Mouse (Mus musculus) brown adipose tissue, adult 24 weeks (tissue): Measurements from ENCODE around the gene Ptpre. TPM values are rescaled to one million over a fixed set of nuclear protein-coding genes. Genes with fewer than 3 reads are reported as not detected.
A peak's percentile ranks its signal among the peaks of the same experiment; 100 is the strongest.
"Not testable (repeated sequence)": the region's sequence is repeated elsewhere in the genome, so short reads cannot be mapped to it uniquely, and the experiment has no call there.

Experiments
- H3K27ac ChIP-seq: fragments of 200-500 bp; replicated peaks from 2 replicates; pipeline ENCODE4 v1.5.1; 2012; ENCODE audit warnings: low read depth, mild to moderate bottlenecking, low read length
- H3K4me1 ChIP-seq: fragments of 200-500 bp; 2 replicates; pipeline ENCODE4 v1.6.1; 2012; ENCODE audit warnings: low read length, mixed read lengths; ENCODE audit not compliant: control insufficient read depth, insufficient read depth, insufficient read length
- H3K4me3 ChIP-seq: fragments of 200-500 bp; 2 replicates; pipeline ENCODE4 v1.5.1; 2012; ENCODE audit warnings: low read depth, mild to moderate bottlenecking, low read length, moderate library complexity; ENCODE audit not compliant: insufficient read depth
- polyA plus RNA-seq: library from polyadenylated mRNA; stranded (reverse); fragments of >200 nt; gene quantifications from 2 replicates; pipeline ENCODE4 v1.2.4, GENCODE M21; 2012; ENCODE audit not compliant: missing spikeins, insufficient read depth, insufficient read length

Gene Ptpre
- polyA plus RNA-seq, 1 experiment, result 1.5 TPM

DNA sequence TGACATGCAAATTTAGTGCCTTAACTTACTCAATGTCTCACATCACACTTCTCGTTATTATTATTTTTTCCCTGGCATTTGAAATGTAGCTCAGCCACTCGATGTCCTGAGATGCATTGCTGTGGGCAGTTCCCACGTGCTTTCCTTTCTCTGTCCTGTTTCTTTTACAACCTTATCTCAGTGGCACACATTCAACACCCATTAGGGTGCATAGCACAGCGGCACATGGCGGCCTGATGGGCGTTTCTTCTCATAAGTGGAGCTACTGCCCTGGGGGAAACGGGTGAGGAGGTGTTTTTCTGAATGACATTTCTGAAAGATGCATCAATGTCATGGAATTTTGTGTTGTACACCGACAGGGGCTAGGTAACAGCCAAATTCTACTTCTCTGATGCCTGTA is 64.3 kb downstream of the Ptpre start:
- H3K4me1 ChIP-seq, result peaks cover 59% of the 10 kb centered on the region
- peak overlapping the region; percentile 89; the same call in 1 of the 2 replicates for H3K27ac ChIP-seq
- no peak overlapping the region for H3K4me3 ChIP-seq

DNA sequence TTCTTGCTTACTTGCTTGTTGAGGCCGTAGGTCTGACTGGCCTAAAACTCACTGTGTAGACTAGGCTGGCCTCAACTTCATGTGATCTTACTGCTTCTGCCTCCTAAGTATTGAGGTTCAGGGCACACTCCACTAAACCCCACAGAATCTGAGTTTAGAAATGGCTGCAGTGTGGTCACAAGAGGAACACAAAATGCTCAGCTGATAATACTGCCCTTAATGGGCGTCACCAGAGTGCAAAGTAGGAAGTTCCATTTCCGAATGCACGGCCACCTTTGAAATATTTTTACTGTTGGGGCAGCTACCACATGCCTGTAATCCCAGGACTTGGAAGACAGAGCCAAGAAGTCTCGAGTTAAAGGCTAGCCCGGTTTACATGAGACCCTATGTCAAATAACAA is 65.0 kb downstream of the Ptpre start:
- H3K27ac ChIP-seq, result peak overlapping the region; percentile 89
- H3K4me1 ChIP-seq, result peaks cover 56% of the 10 kb centered on the region

DNA sequence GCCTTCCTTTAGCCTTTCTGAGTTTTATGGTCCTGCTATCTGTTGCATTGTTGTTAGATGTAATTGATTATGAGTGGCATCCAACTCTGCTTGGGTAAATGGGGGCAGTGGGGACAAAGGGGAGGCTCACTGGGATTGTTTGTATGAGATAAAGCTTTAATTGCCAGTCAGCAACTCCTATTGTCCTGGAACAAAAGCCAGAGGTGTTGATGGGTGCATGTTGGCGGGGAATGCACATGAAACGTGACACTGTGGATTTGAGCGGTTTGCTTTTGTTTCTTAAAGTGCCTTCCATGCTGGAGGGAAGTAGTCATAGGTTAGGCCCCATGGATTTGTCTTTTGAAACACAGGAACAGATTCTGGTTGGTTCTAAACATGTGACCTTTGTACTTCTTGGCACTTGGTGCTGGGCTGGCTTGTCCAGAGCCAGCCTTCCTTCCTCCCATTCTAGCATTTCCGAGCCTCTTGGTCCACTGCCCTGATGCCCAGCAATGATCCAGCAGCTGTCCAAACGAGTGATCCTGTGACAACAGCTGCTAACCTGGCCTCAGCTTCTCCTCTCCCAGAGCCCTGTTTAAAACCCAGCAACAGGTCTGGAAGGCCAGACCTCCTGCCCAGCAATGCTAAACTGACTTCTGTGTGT is 65.7 kb downstream of the Ptpre start:
- Histone ChIP-seq H3K27ac (peak overlapping the region; percentile 89), H3K4me3 (no peak overlapping the region), H3K4me1 (peaks cover 53% of the 10 kb centered on the region)

More for the DNA sequence above, 65.0 kb downstream of the Ptpre start:
- no peak overlapping the region for H3K4me3 ChIP-seq

DNA sequence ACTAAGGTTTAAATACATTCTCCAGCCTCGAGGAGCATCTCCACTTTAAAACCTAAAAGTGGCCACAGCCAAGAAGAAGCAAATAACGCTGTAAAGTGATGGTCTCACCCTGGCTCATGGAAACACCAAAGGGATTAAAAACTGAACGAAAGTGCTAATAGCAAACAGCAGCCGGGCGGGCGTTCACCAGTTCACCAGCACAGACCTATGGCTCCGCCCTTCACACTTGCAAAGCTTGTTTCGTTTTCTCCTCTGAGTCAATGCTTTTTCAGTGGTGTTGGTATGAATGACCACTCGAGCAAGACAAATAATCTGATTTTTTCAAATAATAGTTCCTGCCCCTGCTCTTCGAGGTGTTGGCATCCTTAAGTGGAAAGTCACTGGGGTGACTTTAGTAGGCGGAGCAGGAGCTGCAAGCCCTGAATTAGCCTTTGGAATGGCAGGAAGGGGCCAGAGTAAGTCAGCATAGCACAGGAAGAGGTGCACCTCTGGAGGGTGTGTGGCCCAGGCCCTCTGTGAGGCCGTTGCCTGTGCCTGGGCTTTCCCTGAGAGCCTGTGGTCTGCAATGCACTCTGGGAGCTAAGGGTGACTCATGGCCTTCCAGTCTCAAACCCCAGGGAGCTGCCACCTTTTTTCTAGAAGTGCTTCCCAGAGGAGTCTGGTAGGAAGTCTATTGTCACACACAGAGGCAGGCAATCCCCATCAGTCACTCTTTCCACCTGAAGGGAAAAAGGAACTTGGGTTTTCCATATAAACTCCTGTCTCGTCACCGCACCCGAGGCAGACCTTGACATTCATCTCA is 67.9 kb downstream of the Ptpre start:
- H3K4me3 ChIP-seq, result peak overlapping the region; percentile 28; the same call in 1 of the 2 replicates
- H3K4me1 ChIP-seq, result peaks cover 58% of the 10 kb centered on the region
- H3K27ac ChIP-seq, result peak overlapping the region; percentile 81

DNA sequence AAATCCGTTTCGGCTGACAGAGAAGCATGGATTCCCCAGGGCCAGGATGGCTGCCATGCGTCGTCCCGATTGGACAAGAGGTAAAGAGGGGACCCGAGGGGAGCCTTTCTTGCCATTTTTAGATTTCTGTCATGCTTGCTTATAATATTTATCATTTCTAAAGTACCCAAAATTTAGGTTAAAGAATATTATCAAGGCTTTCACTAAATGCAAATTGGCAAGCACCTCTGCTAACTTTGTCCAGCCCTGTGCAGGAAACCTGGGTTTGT is 68.5 kb downstream of the Ptpre start:
- Histone ChIP-seq H3K4me3 (no peak overlapping the region; the same call in 1 of the 2 replicates), H3K4me1 (peaks cover 60% of the 10 kb centered on the region), H3K27ac (peak overlapping the region; percentile 81)

DNA sequence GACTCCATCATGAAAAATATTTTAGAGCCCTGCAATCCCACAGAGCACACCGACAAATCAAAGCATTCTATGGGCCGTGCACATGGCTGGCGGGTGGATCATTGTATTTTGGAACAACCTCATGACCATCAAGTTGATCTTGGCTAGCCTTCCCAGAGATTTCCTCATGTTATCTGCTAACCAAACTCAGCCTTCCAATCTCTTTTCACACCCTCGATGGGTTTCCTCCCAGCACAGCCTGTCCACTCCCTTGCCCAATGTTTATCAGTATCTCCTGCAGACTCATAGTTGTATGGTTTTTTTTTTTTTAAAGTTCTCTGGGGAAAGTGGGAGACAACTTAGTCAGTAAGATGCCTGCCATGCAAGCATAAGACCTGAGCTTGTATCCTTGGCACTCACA is 70.9 kb downstream of the Ptpre start:
- Histone ChIP-seq H3K4me3 (no peak overlapping the region), H3K27ac (no peak overlapping the region), H3K4me1 (peaks cover 47% of the 10 kb centered on the region)

DNA sequence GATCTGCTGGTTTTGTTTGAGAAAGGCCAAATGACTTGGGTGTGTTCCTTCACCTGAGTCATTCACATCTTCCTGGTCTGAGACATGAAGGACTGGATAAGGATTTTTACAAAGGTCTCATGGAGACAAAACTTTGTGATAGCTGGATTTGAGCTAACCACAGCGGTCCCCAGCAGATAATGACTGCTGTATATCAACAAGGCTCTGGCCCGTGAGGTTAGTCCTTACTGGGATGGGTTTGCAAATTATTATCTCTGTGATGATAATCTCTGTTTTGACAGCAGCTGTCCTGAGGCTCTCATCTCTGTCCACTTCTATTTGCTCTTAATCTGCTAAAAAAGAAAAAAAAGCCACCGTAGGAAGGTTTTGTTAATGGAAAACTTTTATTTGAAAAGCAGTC is 71.7 kb downstream of the Ptpre start:
- no peak overlapping the region for H3K4me3 ChIP-seq
- peak overlapping the region; percentile 69 for H3K27ac ChIP-seq
- H3K4me1 ChIP-seq, result peaks cover 39% of the 10 kb centered on the region

DNA sequence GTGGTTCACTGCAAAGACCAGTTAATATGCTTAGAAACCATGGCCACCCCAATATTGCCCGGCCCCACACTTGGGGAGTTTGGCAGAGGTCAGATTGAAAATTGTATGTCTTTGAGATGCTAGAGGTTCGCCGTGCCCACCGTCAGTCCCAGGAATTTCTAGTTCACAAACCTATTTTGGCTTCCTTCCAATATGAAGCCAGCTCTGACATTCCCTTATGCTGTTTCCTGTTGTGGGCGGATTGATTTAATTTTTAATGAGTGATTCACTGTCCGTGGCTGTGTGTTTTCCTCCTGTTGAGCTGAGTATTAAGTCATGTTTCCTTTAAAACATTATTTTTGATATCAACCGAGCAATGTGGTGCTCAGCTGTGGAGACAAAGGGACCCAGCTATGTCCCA is 72.4 kb downstream of the Ptpre start:
- Histone ChIP-seq H3K27ac (peak overlapping the region; percentile 69), H3K4me3 (no peak overlapping the region), H3K4me1 (peaks cover 35% of the 10 kb centered on the region)

DNA sequence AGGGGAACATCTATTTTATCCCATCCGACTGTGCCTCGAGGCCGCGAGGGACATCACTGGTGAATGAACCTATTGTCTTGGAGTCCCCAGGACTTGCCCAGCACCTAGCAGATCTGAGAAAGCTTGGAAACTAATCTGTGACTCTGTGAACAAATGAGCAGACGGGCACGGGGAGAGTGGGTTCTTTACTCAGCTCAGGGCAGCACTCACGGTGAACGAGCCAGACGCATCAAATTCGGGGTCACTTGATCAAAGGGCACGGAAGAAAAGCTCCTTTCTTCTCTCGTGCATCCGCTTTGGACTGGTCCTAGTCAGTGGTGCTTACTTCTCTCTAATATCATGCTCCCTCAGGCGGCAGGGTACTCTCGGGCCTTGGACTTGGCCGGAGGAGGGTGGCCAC is 75.0 kb downstream of the Ptpre start:
- no peak overlapping the region for H3K27ac ChIP-seq
- H3K4me1 ChIP-seq, result peaks cover 19% of the 10 kb centered on the region
- no peak overlapping the region for H3K4me3 ChIP-seq

DNA sequence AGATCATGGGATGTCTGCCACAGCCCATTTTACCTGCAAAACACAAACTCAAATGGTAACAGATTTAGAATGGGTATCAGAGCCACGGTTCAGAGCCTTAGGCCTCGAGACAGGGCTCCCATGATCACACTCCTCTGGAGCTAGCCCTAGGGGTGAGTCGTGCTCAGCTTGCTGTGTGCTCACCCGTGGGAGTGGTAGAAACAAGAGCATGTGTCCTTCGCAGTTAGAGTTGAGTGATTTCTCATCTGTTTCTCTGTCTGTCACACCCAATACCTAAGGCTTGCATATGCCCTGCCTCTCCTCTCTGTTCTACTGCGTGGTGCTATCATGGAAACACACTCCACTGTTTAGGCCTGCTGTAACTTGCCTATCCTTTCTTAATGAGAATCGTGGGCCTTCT is 75.5 kb downstream of the Ptpre start:
- Histone ChIP-seq H3K4me3 (no peak overlapping the region), H3K27ac (no peak overlapping the region), H3K4me1 (peaks cover 19% of the 10 kb centered on the region)

DNA sequence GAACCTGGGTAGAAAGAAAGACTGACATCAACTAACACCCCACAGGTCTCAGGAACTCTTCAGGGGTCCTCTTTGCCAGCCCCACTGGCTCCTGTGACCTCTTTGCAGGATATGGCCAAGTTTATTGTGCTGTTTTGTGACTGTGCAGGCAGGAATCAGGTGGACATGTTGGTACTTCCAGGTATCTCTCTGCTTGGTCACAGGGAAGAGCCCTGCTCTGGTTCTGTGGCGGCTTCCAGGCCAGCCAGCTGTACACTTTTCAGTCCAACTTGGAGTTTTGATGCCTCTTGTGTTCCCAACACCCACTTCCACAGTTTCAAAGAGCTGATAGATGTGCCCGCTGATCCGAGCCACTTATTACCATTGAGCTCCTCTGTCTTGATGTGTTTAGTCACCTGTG is 76.1 kb downstream of the Ptpre start:
- H3K4me1 ChIP-seq, result peaks cover 15% of the 10 kb centered on the region
- H3K27ac ChIP-seq, result no peak overlapping the region
- H3K4me3 ChIP-seq, result no peak overlapping the region

DNA sequence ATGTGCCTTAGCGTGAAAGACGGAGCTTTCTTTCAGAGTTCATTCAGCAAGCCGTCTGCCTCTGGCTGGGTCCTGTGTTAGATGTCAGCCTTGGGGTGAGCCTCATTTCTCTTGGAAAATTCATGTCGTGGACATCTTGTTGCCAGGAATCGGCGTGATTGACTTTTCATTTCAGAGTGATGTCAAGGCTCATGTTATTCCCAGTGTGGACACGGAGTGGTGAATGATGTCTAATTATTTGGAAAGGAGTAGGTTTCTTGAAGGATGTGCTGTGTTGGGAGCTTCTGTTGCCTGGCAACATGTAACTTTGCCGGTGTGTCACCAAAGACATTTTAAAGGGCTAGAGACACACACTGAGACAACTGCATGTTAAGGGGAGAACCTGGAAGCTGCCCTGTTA is 77.6 kb downstream of the Ptpre start:
- Histone ChIP-seq H3K4me3 (no peak overlapping the region), H3K27ac (no peak overlapping the region), H3K4me1 (peaks cover 5% of the 10 kb centered on the region; the same call in 1 of the 2 replicates)

DNA sequence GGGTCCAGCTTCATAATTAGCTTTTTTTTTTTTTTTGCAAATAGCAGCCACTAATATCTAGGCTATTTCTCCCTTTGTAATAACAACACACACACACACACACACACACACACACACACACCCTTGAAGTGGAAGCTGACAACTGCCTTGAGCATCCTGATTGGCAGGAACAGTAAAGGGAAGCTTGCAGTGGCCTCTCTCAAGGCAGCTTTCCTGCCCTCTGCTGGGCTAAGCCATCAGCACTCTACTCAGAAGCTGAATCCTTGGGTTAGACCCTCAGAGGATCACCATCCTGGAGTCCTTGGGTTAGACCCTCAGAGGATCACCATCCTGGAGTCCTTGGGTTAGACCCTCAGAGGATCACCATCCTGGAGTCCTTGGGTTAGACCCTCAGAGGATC is 79.2 kb downstream of the Ptpre start:
- not testable (repeated sequence) for H3K27ac ChIP-seq, H3K4me1 ChIP-seq, H3K4me3 ChIP-seq

DNA sequence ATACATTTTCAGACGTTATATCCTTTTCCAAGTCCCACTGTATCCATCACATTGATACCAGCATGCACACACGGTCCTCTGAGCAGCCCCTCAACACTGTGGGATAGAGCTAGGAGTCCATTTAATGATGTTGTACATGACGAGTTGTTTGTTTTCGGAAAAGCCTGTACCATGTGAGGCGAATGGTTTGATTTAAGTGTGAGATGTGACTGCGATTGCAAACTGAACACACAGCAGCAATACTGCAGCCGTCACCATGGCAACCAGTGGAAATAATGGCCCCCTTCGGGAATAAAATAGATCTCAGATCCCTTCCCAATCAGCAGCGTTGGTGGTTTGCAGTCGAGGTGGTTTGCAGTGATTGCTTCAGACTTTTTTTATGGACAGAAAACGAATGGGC is 80.5 kb downstream of the Ptpre start:
- Histone ChIP-seq H3K27ac (no peak overlapping the region), H3K4me1 (no peaks in the 10 kb centered on the region), H3K4me3 (no peak overlapping the region)

DNA sequence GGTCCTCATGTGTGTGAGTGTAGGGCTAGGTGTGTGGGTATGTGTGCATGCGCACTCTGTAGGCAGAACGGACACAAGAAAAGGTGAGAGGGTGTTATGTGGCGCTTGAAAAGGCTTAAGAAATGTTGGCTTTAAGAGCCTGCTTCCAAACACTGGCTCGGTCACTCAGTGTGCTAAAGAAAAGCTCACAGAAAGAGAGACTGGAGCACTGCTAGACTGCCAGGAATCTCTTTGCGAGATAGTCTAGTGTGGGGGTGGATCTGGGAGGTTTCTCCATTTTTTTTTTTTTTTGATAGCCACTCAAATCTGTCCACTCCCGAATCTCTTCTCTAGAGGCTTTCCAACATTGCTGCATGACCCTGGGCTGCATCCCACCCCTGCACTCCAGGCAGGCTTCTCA is 84.4 kb downstream of the Ptpre start:
- Histone ChIP-seq H3K27ac (no peak overlapping the region), H3K4me3 (no peak overlapping the region), H3K4me1 (no peaks in the 10 kb centered on the region)

DNA sequence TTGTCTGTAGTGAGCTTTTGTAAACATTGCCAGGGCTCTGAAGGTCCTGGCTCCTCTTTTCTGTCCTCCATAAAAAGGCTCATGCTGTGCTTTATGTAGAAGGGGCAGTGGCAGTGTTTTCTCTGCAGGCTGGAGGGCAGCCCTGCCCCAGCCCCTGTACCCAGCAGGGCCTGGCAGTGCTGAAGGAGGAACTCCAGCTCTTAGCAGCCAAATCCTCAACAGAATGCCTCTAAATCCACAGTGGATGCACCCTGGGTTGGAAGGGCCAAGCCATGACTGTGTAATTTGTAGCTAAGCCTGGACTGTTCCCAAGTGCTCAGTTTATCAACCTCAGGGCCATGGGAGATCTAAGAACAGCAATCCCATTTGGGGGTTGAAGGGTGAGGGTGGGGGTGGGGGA is 85.0 kb downstream of the Ptpre start:
- Histone ChIP-seq H3K4me1 (no peaks in the 10 kb centered on the region), H3K4me3 (no peak overlapping the region), H3K27ac (no peak overlapping the region)
